Mouse (Mus musculus) limb, embryonic 15.5 days (tissue): ENCODE results near the gene Man2a1. TPM values are rescaled to one million over a fixed set of nuclear protein-coding genes. Genes with fewer than 3 reads are reported as not detected.

Source experiments
- ATAC-seq: fragments of 200-750 bp; cut with Nextera tagmentation; 2 replicates; pipeline ENCODE4 v1.8.0; 2017; ENCODE audit warnings: low read depth, moderate TSS enrichment; ENCODE audit not compliant: insufficient number of reproducible peaks, low FRiP score, low TSS enrichment
- H3K27ac ChIP-seq: fragments of 300-500 bp; sonication (generic); 2 replicates; pipeline ENCODE4 v1.5.1; 2015; ENCODE audit warnings: moderate library complexity, mild to moderate bottlenecking, inconsistent platforms
- H3K27me3 ChIP-seq: fragments of 300-500 bp; sonication (generic); 2 replicates; pipeline ENCODE4 v1.6.1; 2015; ENCODE audit warnings: inconsistent platforms
- H3K36me3 ChIP-seq: fragments of 300-500 bp; sonication (generic); 2 replicates; pipeline ENCODE4 v1.6.1; 2015; ENCODE audit warnings: inconsistent platforms
- H3K4me1 ChIP-seq: fragments of 300-500 bp; sonication (generic); 2 replicates; pipeline ENCODE4 v1.6.1; 2015; ENCODE audit warnings: inconsistent platforms
- H3K4me2 ChIP-seq: fragments of 300-500 bp; sonication (generic); 2 replicates; pipeline ENCODE4 v1.6.1; 2015; ENCODE audit warnings: mild to moderate bottlenecking, inconsistent platforms
- H3K4me3 ChIP-seq: fragments of 300-500 bp; sonication (generic); 2 replicates; pipeline ENCODE4 v1.5.1; 2015; ENCODE audit warnings: mild to moderate bottlenecking, inconsistent platforms
- H3K9ac ChIP-seq: fragments of 300-500 bp; sonication (generic); 2 replicates; pipeline ENCODE4 v1.6.1; 2015; ENCODE audit warnings: inconsistent platforms
- H3K9me3 ChIP-seq: fragments of 300-500 bp; sonication (generic); 2 replicates; pipeline ENCODE4 v1.6.1; 2016; ENCODE audit warnings: inconsistent platforms
- WGBS: fragments of 180-500 bp; shearing (Covaris S2); methylation state at CpG from one replicate; pipeline ENCODE4 v1.1.7; 2015; 5-methylcytosine and 5-hydroxymethylcytosine counted together
- polyA plus RNA-seq: library from polyadenylated mRNA; unstranded; fragments of >200 nt; fragmentation: Nextera tagmentation; extraction: Ambion mirVana; gene quantifications from 2 replicates; pipeline ENCODE4 v1.2.1, GENCODE M21; 2015

Gene Man2a1
- polyA plus RNA-seq, 1 experiment from 2014 or later = 15.6 TPM

- no peak overlapping the region for H3K4me3 ChIP-seq
- ATAC-seq = no peak
- no peak overlapping the region for H3K27ac ChIP-seq
- no peaks in the 10 kb centered on the region for H3K27me3 ChIP-seq
- no peaks in the 10 kb centered on the region for H3K36me3 ChIP-seq
- no peaks in the 10 kb centered on the region; the same call in 1 of the 2 replicates for H3K4me1 ChIP-seq
- WGBS = 91% methylated on average over 6 of the region's 6 CpGs
- H3K9ac ChIP-seq = no peak overlapping the region
- no peak overlapping the region for H3K4me2 ChIP-seq
- H3K9me3 ChIP-seq = no peaks in the 10 kb centered on the region
Observed at GRCm38 (mm10) chr17:64581133-64581532, 19.4 kb upstream of the Man2a1 start.

GRCm38 (mm10) chr17:64581962-64582361 lies 18.6 kb upstream of the Man2a1 start:
- no peak for ATAC-seq
- Histone ChIP-seq H3K36me3 (no peaks in the 10 kb centered on the region), H3K27me3 (no peaks in the 10 kb centered on the region), H3K9ac (no peak overlapping the region), H3K4me3 (no peak overlapping the region), H3K27ac (no peak overlapping the region), H3K4me2 (no peak overlapping the region), H3K9me3 (no peaks in the 10 kb centered on the region), H3K4me1 (no peaks in the 10 kb centered on the region; the same call in 1 of the 2 replicates)
- 75% methylated on average over 3 of the region's 3 CpGs for WGBS

- no peak overlapping the region for H3K9ac ChIP-seq
- H3K9me3 ChIP-seq = no peaks in the 10 kb centered on the region
- no peak overlapping the region for H3K4me3 ChIP-seq
- no peak overlapping the region for H3K4me2 ChIP-seq
- no peaks in the 10 kb centered on the region for H3K36me3 ChIP-seq
- H3K4me1 ChIP-seq = no peaks in the 10 kb centered on the region
- WGBS = 62% methylated on average over 4 of the region's 4 CpGs
- no peak overlapping the region for H3K27ac ChIP-seq
- no peaks in the 10 kb centered on the region for H3K27me3 ChIP-seq
- ATAC-seq = no peak
Observed at GRCm38 (mm10) chr17:64590483-64590882, 10.1 kb upstream of the Man2a1 start.

- no peaks in the 10 kb centered on the region for H3K9me3 ChIP-seq
- no peak for ATAC-seq
Observed at GRCm38 (mm10) chr17:64591366-64591765, 9.2 kb upstream of the Man2a1 start.

GRCm38 (mm10) chr17:64592355-64592754 lies 8.2 kb upstream of the Man2a1 start:
- Histone ChIP-seq H3K27me3 (no peaks in the 10 kb centered on the region), H3K9ac (no peak overlapping the region), H3K9me3 (no peaks in the 10 kb centered on the region), H3K4me1 (no peaks in the 10 kb centered on the region), H3K36me3 (no peaks in the 10 kb centered on the region), H3K27ac (no peak overlapping the region), H3K4me2 (no peak overlapping the region), H3K4me3 (no peak overlapping the region)
- ATAC-seq = no peak
- 74% methylated on average over 2 of the region's 2 CpGs for WGBS

More at GRCm38 (mm10) chr17:64591366-64591765, 9.2 kb upstream of the Man2a1 start:
- Histone ChIP-seq H3K4me3 (no peak overlapping the region), H3K9ac (no peak overlapping the region), H3K4me1 (no peaks in the 10 kb centered on the region), H3K27me3 (no peaks in the 10 kb centered on the region), H3K27ac (no peak overlapping the region), H3K36me3 (no peaks in the 10 kb centered on the region), H3K4me2 (no peak overlapping the region)
- 79% methylated on average over 10 of the region's 10 CpGs for WGBS

GRCm38 (mm10) chr17:64592788-64593187 lies 7.7 kb upstream of the Man2a1 start:
- no peak overlapping the region for H3K27ac ChIP-seq
- H3K4me1 ChIP-seq = no peaks in the 10 kb centered on the region
- no peak overlapping the region for H3K4me2 ChIP-seq
- no peak overlapping the region for H3K4me3 ChIP-seq
- WGBS = 83% methylated on average over 3 of the region's 3 CpGs
- H3K27me3 ChIP-seq = no peaks in the 10 kb centered on the region
- ATAC-seq = no peak
- no peaks in the 10 kb centered on the region for H3K36me3 ChIP-seq
- H3K9me3 ChIP-seq = no peaks in the 10 kb centered on the region
- no peak overlapping the region for H3K9ac ChIP-seq

- ATAC-seq = no peak
- H3K27me3 ChIP-seq = no peaks in the 10 kb centered on the region
- no peak overlapping the region for H3K9ac ChIP-seq
- H3K27ac ChIP-seq = no peak overlapping the region
- no peak overlapping the region for H3K4me2 ChIP-seq
- no peak overlapping the region for H3K4me3 ChIP-seq
- no peaks in the 10 kb centered on the region for H3K9me3 ChIP-seq
- WGBS = 89% methylated on average over 9 of the region's 9 CpGs
- H3K36me3 ChIP-seq = no peaks in the 10 kb centered on the region
- H3K4me1 ChIP-seq = 0 out of 2 replicates have a peak, but pooled peaks cover under 1% of the 10 kb centered on the region
Observed at GRCm38 (mm10) chr17:64597770-64598169, 2.8 kb upstream of the Man2a1 start.

GRCm38 (mm10) chr17:64599916-64600315 lies 620 bp upstream of the Man2a1 start:
- peak overlapping the region; percentile 96 for H3K4me3 ChIP-seq
- H3K9ac ChIP-seq = peak overlapping the region; percentile 93; the same call in 1 of the 2 replicates
- H3K4me1 ChIP-seq = peaks cover 16% of the 10 kb centered on the region
- no peaks in the 10 kb centered on the region for H3K36me3 ChIP-seq
- H3K27ac ChIP-seq = peak overlapping the region; percentile 96
- WGBS = 22% methylated on average over 4 of the region's 4 CpGs
- H3K9me3 ChIP-seq = no peaks in the 10 kb centered on the region
- peak overlapping the region; percentile 79 for H3K4me2 ChIP-seq
- ATAC-seq = no peak
- no peaks in the 10 kb centered on the region for H3K27me3 ChIP-seq

GRCm38 (mm10) chr17:64601091-64601750 lies 685 bp downstream of the Man2a1 start:
- WGBS = under 1% methylated on average over 71 of the region's 73 CpGs
- peak overlapping the region; percentile 79 for H3K4me2 ChIP-seq
- no peaks in the 10 kb centered on the region for H3K27me3 ChIP-seq
- H3K4me3 ChIP-seq = peak overlapping the region; percentile 96
- H3K36me3 ChIP-seq = no peaks in the 10 kb centered on the region
- H3K4me1 ChIP-seq = peaks cover 19% of the 10 kb centered on the region
- ATAC-seq = 0 out of 2 replicates have a peak, but pooled peaks have one; percentile 7
- no peaks in the 10 kb centered on the region for H3K9me3 ChIP-seq
- H3K9ac ChIP-seq = peak overlapping the region; percentile 93
- H3K27ac ChIP-seq = peak overlapping the region; percentile 96

GRCm38 (mm10) chr17:64601751-64602578 lies 1.4 kb downstream of the Man2a1 start:
- Histone ChIP-seq H3K4me3 (peak overlapping the region; percentile 96), H3K36me3 (no peaks in the 10 kb centered on the region), H3K4me1 (peaks cover 19% of the 10 kb centered on the region), H3K27ac (peak overlapping the region; percentile 96), H3K27me3 (no peaks in the 10 kb centered on the region), H3K4me2 (peak overlapping the region; percentile 79), H3K9me3 (no peaks in the 10 kb centered on the region), H3K9ac (peak overlapping the region; percentile 93)
- ATAC-seq = no peak
- 1% methylated on average over 44 of the region's 44 CpGs for WGBS

GRCm38 (mm10) chr17:64603134-64603533 lies 2.6 kb downstream of the Man2a1 start:
- no peak overlapping the region; the same call in 1 of the 2 replicates for H3K27ac ChIP-seq
- ATAC-seq = no peak
- H3K4me1 ChIP-seq = peaks cover 19% of the 10 kb centered on the region
- no peaks in the 10 kb centered on the region for H3K27me3 ChIP-seq
- peak overlapping the region; percentile 96 for H3K4me3 ChIP-seq
- H3K9me3 ChIP-seq = no peaks in the 10 kb centered on the region
- WGBS = 34% methylated on average over 9 of the region's 9 CpGs
- no peaks in the 10 kb centered on the region for H3K36me3 ChIP-seq
- no peak overlapping the region for H3K9ac ChIP-seq
- H3K4me2 ChIP-seq = peak overlapping the region; percentile 79

GRCm38 (mm10) chr17:64603534-64603933 lies 3.0 kb downstream of the Man2a1 start:
- ATAC-seq = no peak
- H3K4me1 ChIP-seq = peaks cover 19% of the 10 kb centered on the region
- H3K4me2 ChIP-seq = peak overlapping the region; percentile 79
- no peaks in the 10 kb centered on the region for H3K36me3 ChIP-seq
- H3K9ac ChIP-seq = no peak overlapping the region
- no peaks in the 10 kb centered on the region for H3K27me3 ChIP-seq
- H3K4me3 ChIP-seq = peak overlapping the region; percentile 96
- no peaks in the 10 kb centered on the region for H3K9me3 ChIP-seq
- WGBS = 64% methylated on average over 5 of the region's 5 CpGs
- no peak overlapping the region for H3K27ac ChIP-seq
